7 mouse cellular contexts compared by ENCODE assay signal in the genomic region with DNA sequence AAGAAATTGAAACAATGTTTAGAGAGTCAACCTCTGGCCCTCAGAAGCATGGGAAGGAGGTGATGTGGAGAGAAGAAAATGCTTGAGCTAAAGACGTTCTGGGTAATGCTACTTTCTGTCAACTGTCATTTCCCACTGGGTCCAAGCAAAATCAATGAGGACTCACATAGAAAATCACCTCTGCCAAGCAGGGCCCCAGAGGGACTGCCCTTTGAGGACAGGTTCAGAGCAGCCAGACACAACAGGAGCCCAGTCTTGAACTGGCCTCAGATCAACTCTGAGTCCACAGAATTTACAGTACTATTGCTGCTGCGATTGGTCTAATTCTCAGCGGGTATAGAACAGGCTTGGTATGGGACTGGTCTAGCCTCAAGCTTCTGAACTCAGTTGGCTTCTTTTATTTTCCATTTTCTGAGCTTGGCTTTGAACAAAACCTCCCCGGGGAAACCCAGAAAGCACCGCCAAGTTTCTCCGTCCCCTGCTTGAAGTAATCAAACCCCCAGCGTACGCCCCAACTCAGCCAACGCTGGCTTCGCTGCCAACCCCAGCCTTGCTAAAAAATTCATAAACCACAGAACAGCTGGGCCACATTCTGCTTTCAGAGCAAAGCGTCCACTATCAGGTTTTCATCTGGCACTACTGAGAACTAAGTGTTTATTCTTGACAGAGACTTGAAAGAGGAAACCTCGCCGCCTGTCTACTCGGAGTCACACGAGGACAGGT.
DNase-seq lines count a peak whose midpoint lies in the region; ATAC-seq and TF ChIP-seq lines count a peak whose summit lies in the region.

No protein-coding gene starts in this region.

- no peak for ATAC-seq in megakaryocyte-erythroid progenitor cell, adult 5-6 weeks (replicated peaks; ENCODE audit: low FRiP score, low TSS enrichment, poor library complexity, severe bottlenecking)

- peaks cover 3% of the 10 kb centered on the region for H3K4me1 ChIP-seq in brown adipose tissue, adult 24 weeks (ENCODE audit: control insufficient read depth, insufficient read depth, insufficient read length, low read length)

- no peak overlapping the region for H3K27ac ChIP-seq in left cerebral cortex, adult 2 months
- peak overlapping the region; percentile 19; the same call in 1 of the 2 replicates for H3K27ac ChIP-seq in brown adipose tissue, adult 24 weeks (replicated peaks; ENCODE audit: low read depth, low read length)

- intact Hi-C loops in left cerebral cortex, postnatal 14 days (cut with DNase I) = no loop called here
- intact Hi-C loops in left cerebral cortex, adult 2 months (cut with DNase I) = no loop called here

- no peak overlapping the region for H3K4me3 ChIP-seq in left cerebral cortex, adult 2 months
- no peak overlapping the region for H3K4me3 ChIP-seq in brown adipose tissue, adult 24 weeks (ENCODE audit: insufficient read depth, low read depth, low read length)

- TF ChIP-seq CTCF in left cerebral cortex, adult 2 months (IDR thresholded peaks at IDR 0.05) = no peak

- DNase-seq in left cerebral cortex, postnatal 14 days (ENCODE audit: low spot score in 2 of 2) = peak; percentile 22 to 51
- DNase-seq in left cerebral cortex, adult 2 months (ENCODE audit: extremely low spot score in 1 of 2, low spot score in 2 of 2) = no peak
- DNase-seq in gastrocnemius, postnatal 10 days = peak; percentile 80
- peak; percentile 64 for DNase-seq in lung, postnatal 14 days
- no peak for DNase-seq in cerebellum, adult 18-20 months

Comparison
In these comparisons a context has a peak if more than half of its experiments do, and no peak if none do; other contexts are left out.
1. DNase-seq: peak in left cerebral cortex, postnatal 14 days (2 of 2), gastrocnemius, postnatal 10 days (single experiment) and lung, postnatal 14 days (single experiment); none in left cerebral cortex, adult 2 months (0 of 2) and cerebellum, adult 18-20 months (0 of 2).